Comparison of ENCODE assay signal across 8 mouse cellular contexts in the genomic region with DNA sequence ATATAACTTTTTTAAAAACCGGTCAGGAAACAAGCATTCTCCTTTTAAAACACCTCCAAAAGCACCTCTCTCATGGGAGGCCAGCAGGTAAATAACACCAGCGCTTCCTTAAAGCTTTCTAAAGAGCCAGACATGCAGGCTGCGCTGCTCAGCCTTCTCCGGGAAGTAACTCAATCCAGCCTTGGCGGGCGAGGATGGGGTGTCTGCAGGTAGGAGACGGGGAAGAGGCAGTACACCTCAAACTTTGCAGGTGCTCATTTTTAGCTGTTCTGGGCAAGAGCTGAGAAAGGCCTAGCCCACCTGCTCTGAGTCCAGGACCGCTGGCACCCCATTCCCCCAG. TPM values are rescaled to one million over a fixed set of nuclear protein-coding genes. Genes with fewer than 3 reads are reported as not detected.
DNase-seq lines count a peak whose midpoint lies in the region; ATAC-seq and TF ChIP-seq lines count a peak whose summit lies in the region.

No protein-coding gene starts in this region.

- ATAC-seq in hindbrain, embryonic 12.5 days (ENCODE audit: low FRiP score) = no peak; the same call in 1 of the 2 replicates
- ATAC-seq in liver, embryonic 15.5 days (ENCODE audit: insufficient read depth) = no peak
- ATAC-seq in frontal cortex, adult (ENCODE audit: low TSS enrichment) = no peak; the same call in 1 of the 2 replicates

- DNase-seq in kidney, adult 11 months = peak; percentile 27
- no peak for DNase-seq in kidney, adult 18-20 months
- DNase-seq in adipocyte (ENCODE audit: low spot score) = no peak
- DNase-seq in right cerebral cortex, adult 2 months (ENCODE audit: low spot score in 2 of 2) = no peak

- WGBS in hindbrain, embryonic 12.5 days = 4% methylated on average over 8 of the region's 8 CpGs
- 16% methylated on average over 8 of the region's 8 CpGs for WGBS in liver, embryonic 15.5 days (ENCODE audit: insufficient replicate concordance)

- 0 out of 2 replicates have a peak, but pooled peaks cover 5% of the 10 kb centered on the region for H3K36me3 ChIP-seq in hindbrain, embryonic 12.5 days
- H3K36me3 ChIP-seq in liver, embryonic 15.5 days (replicated peaks) = 0 out of 2 replicates have a peak, but pooled peaks cover 6% of the 10 kb centered on the region

- peak overlapping the region; percentile 86 for H3K9ac ChIP-seq in hindbrain, embryonic 12.5 days
- peak overlapping the region; percentile 75 for H3K9ac ChIP-seq in liver, embryonic 15.5 days

- H3K4me2 ChIP-seq in hindbrain, embryonic 12.5 days (replicated peaks) = peak overlapping the region; percentile 97
- H3K4me2 ChIP-seq in liver, embryonic 15.5 days = peak overlapping the region; percentile 96

- TF ChIP-seq CTCF in bone marrow macrophage, adult 2 months (IDR thresholded peaks at IDR 0.05; ENCODE audit: low read depth, low read length) = no peak

- H3K9me3 ChIP-seq in hindbrain, embryonic 12.5 days (replicated peaks) = no peaks in the 10 kb centered on the region
- no peaks in the 10 kb centered on the region for H3K9me3 ChIP-seq in liver, embryonic 15.5 days (replicated peaks)

- H3K27ac ChIP-seq in bone marrow macrophage, adult 2 months (ENCODE audit: insufficient read depth, low read depth, low read length) = no peak overlapping the region
- H3K27ac ChIP-seq in hindbrain, embryonic 12.5 days = 0 out of 2 replicates have a peak overlapping the region, but pooled peaks have one; percentile 45
- H3K27ac ChIP-seq in liver, embryonic 15.5 days (replicated peaks) = no peak overlapping the region

- peaks cover 11% of the 10 kb centered on the region for H3K27me3 ChIP-seq in hindbrain, embryonic 12.5 days
- H3K27me3 ChIP-seq in liver, embryonic 15.5 days = peaks cover 60% of the 10 kb centered on the region

- peaks cover 3% of the 10 kb centered on the region; the same call in 1 of the 2 replicates for H3K4me1 ChIP-seq in bone marrow macrophage, adult 2 months (ENCODE audit: control insufficient read depth, insufficient read depth, low read length)
- H3K4me1 ChIP-seq in hindbrain, embryonic 12.5 days = peaks cover 13% of the 10 kb centered on the region
- peaks cover 22% of the 10 kb centered on the region for H3K4me1 ChIP-seq in liver, embryonic 15.5 days (replicated peaks)

- TF ChIP-seq POLR2A in bone marrow macrophage, adult 2 months (IDR thresholded peaks at IDR 0.05; ENCODE audit: borderline replicate concordance, low read depth, low read length) = no peak

- peak overlapping the region; percentile 81 for H3K4me3 ChIP-seq in bone marrow macrophage, adult 2 months (ENCODE audit: insufficient read depth, low read length)
- H3K4me3 ChIP-seq in hindbrain, embryonic 12.5 days = peak overlapping the region; percentile 87
- H3K4me3 ChIP-seq in liver, embryonic 15.5 days (replicated peaks) = peak overlapping the region; percentile 71

RNA-seq across cellular contexts. Expression of gene Nos1ap, which starts 0.8 kb away (rescaled TPM):
- polyA plus RNA-seq in bone marrow macrophage, adult 2 months (2012; ENCODE audit: insufficient read depth, insufficient read length, missing spikeins) = 1.6 and 3.2 TPM in 2 replicates
- 15.5 and 22.7 TPM in 2 replicates for polyA plus RNA-seq in hindbrain, embryonic 12.5 days (2016; fragmentation: Nextera tagmentation; extraction: Ambion mirVana)
- 5.2 and 6.4 TPM in 2 replicates for polyA plus RNA-seq in liver, embryonic 15.5 days (2015; fragmentation: Nextera tagmentation; extraction: Ambion mirVana)

RNA-seq across cellular contexts. Expression of gene Olfml2b, which starts 55.5 kb away (rescaled TPM):
- polyA plus RNA-seq in bone marrow macrophage, adult 2 months (2012; ENCODE audit: insufficient read depth, insufficient read length, missing spikeins) = 1.0 and 1.3 TPM in 2 replicates
- 8.0 and 10.4 TPM in 2 replicates for polyA plus RNA-seq in hindbrain, embryonic 12.5 days (2016; fragmentation: Nextera tagmentation; extraction: Ambion mirVana)
- polyA plus RNA-seq in liver, embryonic 15.5 days (2015; fragmentation: Nextera tagmentation; extraction: Ambion mirVana) = 3.1 and 3.5 TPM in 2 replicates
